Mouse (Mus musculus) thymus, adult 2 months (tissue): ENCODE measurements around the gene Mob1a. TPM values are rescaled to one million over a fixed set of nuclear protein-coding genes. Genes with fewer than 3 reads are reported as not detected.

Source experiments
- DNase-seq: peaks from one replicate; pipeline ENCODE4 v3.0.0; 2021
- H3K27ac ChIP-seq: fragments of 200-500 bp; 2 replicates; pipeline ENCODE4 v1.5.1; 2012; ENCODE audit warnings: low read length, control low read depth; ENCODE audit not compliant: control insufficient read depth, insufficient read depth
- H3K27me3 ChIP-seq: fragments of 200-500 bp; 2 replicates; pipeline ENCODE4 v1.6.1; 2012; ENCODE audit warnings: mild to moderate bottlenecking, low read length, moderate library complexity, mixed read lengths; ENCODE audit not compliant: control insufficient read depth, insufficient read depth
- H3K36me3 ChIP-seq: fragments of 200-500 bp; 2 replicates; pipeline ENCODE4 v1.6.1; 2012; ENCODE audit warnings: mild to moderate bottlenecking, low read length, moderate library complexity; ENCODE audit not compliant: control insufficient read depth, insufficient read depth
- H3K4me1 ChIP-seq: fragments of 200-500 bp; replicated peaks from 2 replicates; pipeline ENCODE4 v1.6.1; 2012; ENCODE audit warnings: low read length; ENCODE audit not compliant: control insufficient read depth, insufficient read depth
- H3K4me3 ChIP-seq: fragments of 200-500 bp; 2 replicates; pipeline ENCODE4 v1.5.1; 2012; ENCODE audit warnings: mild to moderate bottlenecking, low read length, control low read depth, moderate library complexity; ENCODE audit not compliant: control insufficient read depth, insufficient read depth
- CTCF ChIP-seq: fragments of 200-500 bp; IDR thresholded peaks from 2 replicates; pipeline ENCODE4 v1.5.1; 2012; ENCODE audit warnings: mild to moderate bottlenecking, control low read depth, low read length, moderate library complexity, borderline replicate concordance; ENCODE audit not compliant: control insufficient read depth, poor library complexity, insufficient read depth; ENCODE audit errors: extremely low read depth
- POLR2A ChIP-seq: fragments of 200-500 bp; IDR thresholded peaks from 2 replicates; pipeline ENCODE4 v1.6.1; 2012; ENCODE audit warnings: mild to moderate bottlenecking, low read length, control low read depth, moderate library complexity; ENCODE audit not compliant: control insufficient read depth, poor library complexity, insufficient read depth; ENCODE audit errors: extremely low read depth
- WGBS: fragments of 180-500 bp; shearing (Covaris S2); methylation state at CpG from one replicate; pipeline ENCODE4 v1.1.7; 2018; 5-methylcytosine and 5-hydroxymethylcytosine counted together
- polyA plus RNA-seq: library from polyadenylated mRNA; depleted of rRNA; stranded (reverse); fragments of >200 nt; gene quantifications from 2 replicates; pipeline ENCODE4 v1.2.3, GENCODE M21; 2012

The Mob1a gene
- polyA plus RNA-seq, 1 experiment = 49.1 TPM

GRCm38 (mm10) chr6:83354856-83355781 is 29.3 kb downstream of the Mob1a start:
- H3K36me3 ChIP-seq = no peaks in the 10 kb centered on the region
- 95% methylated on average over 9 of the region's 9 CpGs for WGBS
- no peak for DNase-seq
- H3K4me1 ChIP-seq = peaks cover 3% of the 10 kb centered on the region
- no peaks in the 10 kb centered on the region for H3K27me3 ChIP-seq
- no peak overlapping the region for H3K27ac ChIP-seq
- TF ChIP-seq CTCF (no peak), POLR2A (no peak)
- no peak overlapping the region for H3K4me3 ChIP-seq

- Histone ChIP-seq H3K27ac (no peak overlapping the region), H3K36me3 (no peaks in the 10 kb centered on the region), H3K4me3 (no peak overlapping the region), H3K4me1 (no peaks in the 10 kb centered on the region), H3K27me3 (no peaks in the 10 kb centered on the region)
- DNase-seq = peak; percentile 86
- 37% methylated on average over 7 of the region's 7 CpGs for WGBS
- TF ChIP-seq CTCF = peak; percentile 89
- no peak for TF ChIP-seq POLR2A
These were observed 30.8 kb downstream of the Mob1a start for GRCm38 (mm10) chr6:83356569-83357138.

GRCm38 (mm10) chr6:83357436-83357835 is 31.6 kb downstream of the Mob1a start:
- Histone ChIP-seq H3K4me1 (no peaks in the 10 kb centered on the region), H3K27me3 (no peaks in the 10 kb centered on the region), H3K4me3 (no peak overlapping the region), H3K27ac (no peak overlapping the region), H3K36me3 (no peaks in the 10 kb centered on the region)
- 93% methylated on average over 10 of the region's 10 CpGs for WGBS
- no peak for TF ChIP-seq POLR2A
- TF ChIP-seq CTCF = no peak
- DNase-seq = no peak

- WGBS = 95% methylated on average over 11 of the region's 11 CpGs
- no peak for DNase-seq
These were observed 35.9 kb downstream of the Mob1a start for GRCm38 (mm10) chr6:83361523-83362248.

GRCm38 (mm10) chr6:83363075-83363474 is 37.3 kb downstream of the Mob1a start:
- Histone ChIP-seq H3K27me3 (no peaks in the 10 kb centered on the region), H3K27ac (no peak overlapping the region), H3K4me1 (no peaks in the 10 kb centered on the region), H3K36me3 (peaks cover 6% of the 10 kb centered on the region), H3K4me3 (no peak overlapping the region)
- WGBS = 94% methylated on average over 12 of the region's 12 CpGs
- no peak for DNase-seq
- no peak for TF ChIP-seq POLR2A
- TF ChIP-seq CTCF = no peak

More at GRCm38 (mm10) chr6:83361523-83362248, 35.9 kb downstream of the Mob1a start:
- H3K4me1 ChIP-seq = no peaks in the 10 kb centered on the region
- H3K36me3 ChIP-seq = no peaks in the 10 kb centered on the region
- H3K27me3 ChIP-seq = no peaks in the 10 kb centered on the region
- H3K4me3 ChIP-seq = no peak overlapping the region
- H3K27ac ChIP-seq = no peak overlapping the region
- TF ChIP-seq POLR2A (no peak), CTCF (no peak)

- TF ChIP-seq CTCF = no peak
- no peak overlapping the region for H3K4me3 ChIP-seq
- DNase-seq = no peak
- WGBS = 98% methylated on average over 21 of the region's 21 CpGs
- H3K4me1 ChIP-seq = no peaks in the 10 kb centered on the region
- H3K27me3 ChIP-seq = no peaks in the 10 kb centered on the region
- no peak overlapping the region for H3K27ac ChIP-seq
- peaks cover 78% of the 10 kb centered on the region for H3K36me3 ChIP-seq
These were observed 44.6 kb downstream of the Mob1a start for GRCm38 (mm10) chr6:83370316-83370965.
